Mouse (Mus musculus): ENCODE data around the gene Ehd4.

DNA sequence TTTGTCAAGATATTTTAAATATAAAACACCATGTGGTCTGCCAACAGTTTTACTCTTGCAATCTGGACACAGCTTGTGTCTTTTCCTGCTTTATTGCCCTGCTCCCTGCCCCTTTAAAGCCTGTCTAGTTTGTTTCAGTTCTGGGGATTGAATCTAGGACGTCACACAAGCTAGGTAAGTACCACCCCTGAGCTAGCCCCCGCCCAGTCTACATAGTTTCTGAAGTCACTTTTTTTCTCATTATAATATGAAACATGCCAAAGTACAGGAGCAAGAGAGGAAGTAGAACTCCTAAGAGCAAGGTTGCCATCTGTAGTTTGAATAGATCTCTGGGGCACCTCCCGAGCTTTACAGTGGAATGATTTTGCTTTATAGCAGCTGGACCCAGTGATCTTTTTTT lies 3.8 kb downstream of the Ehd4 start:
- TF ChIP-seq POLR2A (IDR thresholded peaks at IDR 0.05; ENCODE audit: borderline replicate concordance, extremely low read depth, low read depth, low read length): no peak
- TF ChIP-seq CTCF (IDR thresholded peaks at IDR 0.05; ENCODE audit: insufficient read depth, low read length): no peak

All from lung, adult 2 months (tissue).